Mouse (Mus musculus) MEL (cell line): ENCODE data around the gene Ambra1. TPM values are rescaled to one million over a fixed set of nuclear protein-coding genes. Genes with fewer than 3 reads are reported as not detected.

Experiments used
- DNase-seq: peaks from one replicate; pipeline ENCODE4 v3.0.0; 2011; ENCODE audit warnings: low read depth, low spot score
- H3K27ac ChIP-seq: 2 replicates; pipeline ENCODE4 v1.5.1; 2012; ENCODE audit warnings: low read depth, mild to moderate bottlenecking, control low read depth, low read length, moderate library complexity; ENCODE audit not compliant: control insufficient read depth
- H3K27me3 ChIP-seq, 2 experiments: fragments of 150-350 bp in 1 of 2; sonication (generic) in 1 of 2; 2 replicates each; pipeline ENCODE4 v1.6.1; 2012; ENCODE audit warnings: low read length in 2 of 2, mild to moderate bottlenecking in 2 of 2, improper control_type of control experiment in 1 of 2, moderate library complexity in 1 of 2; ENCODE audit not compliant: insufficient read depth in 2 of 2, control insufficient read depth in 1 of 2
- H3K36me3 ChIP-seq, 2 experiments: 2 replicates each; pipeline ENCODE4 v1.6.1; 2012 to 2014; ENCODE audit warnings: low read length in 2 of 2, improper control_type of control experiment in 1 of 2, inconsistent platforms in 1 of 2, mild to moderate bottlenecking in 1 of 2; ENCODE audit not compliant: insufficient read depth in 2 of 2, control insufficient read depth in 1 of 2
- H3K4me1 ChIP-seq, 2 experiments: fragments of 150-350 bp in 1 of 2; sonication (generic) in 1 of 2; 2 replicates each; pipeline ENCODE4 v1.6.1; 2012; ENCODE audit warnings: low read length in 2 of 2, improper control_type of control experiment in 1 of 2, mild to moderate bottlenecking in 1 of 2; ENCODE audit not compliant: insufficient read depth in 2 of 2, control insufficient read depth in 1 of 2
- H3K4me3 ChIP-seq, 2 experiments: fragments of 150-350 bp in 1 of 2; sonication (generic) in 1 of 2; 2 replicates each; pipeline ENCODE4 v1.5.1; 2012; ENCODE audit warnings: low read depth in 2 of 2, low read length in 2 of 2, mild to moderate bottlenecking in 2 of 2, moderate library complexity in 2 of 2, control low read depth in 1 of 2, improper control_type of control experiment in 1 of 2; ENCODE audit not compliant: control insufficient read depth in 1 of 2, insufficient read depth in 1 of 2
- H3K79me2 ChIP-seq: 2 replicates; pipeline ENCODE4 v1.6.1; 2012; ENCODE audit warnings: mild to moderate bottlenecking, low read length, moderate library complexity; ENCODE audit not compliant: control insufficient read depth, poor library complexity, insufficient read depth
- H3K9ac ChIP-seq: 2 replicates; pipeline ENCODE4 v1.6.1; 2012; ENCODE audit warnings: low read depth, mild to moderate bottlenecking, control low read depth, low read length, moderate library complexity; ENCODE audit not compliant: control insufficient read depth, poor library complexity, severe bottlenecking
- H3K9me3 ChIP-seq: fragments of 150-350 bp; sonication (generic); replicated peaks from 2 replicates; pipeline ENCODE4 v1.6.1; 2012; ENCODE audit warnings: mild to moderate bottlenecking, low read length, improper control_type of control experiment, moderate library complexity; ENCODE audit not compliant: insufficient read depth
- ELF1 ChIP-seq: IDR thresholded peaks from 2 replicates; pipeline ENCODE4 v1.6.1; 2014; ENCODE audit warnings: low read depth, mild to moderate bottlenecking, inconsistent platforms, low read length, improper control_type of control experiment, moderate library complexity
- EP300 ChIP-seq, 2 experiments: IDR thresholded peaks; 2 replicates each; pipeline ENCODE4 v1.6.1; 2011; ENCODE audit warnings: improper control_type of control experiment in 2 of 2, low read length in 2 of 2, low read depth in 1 of 2, mild to moderate bottlenecking in 1 of 2
- ETS1 ChIP-seq: IDR thresholded peaks from 2 replicates; pipeline ENCODE4 v1.6.1; 2012; ENCODE audit warnings: low read depth, mild to moderate bottlenecking, inconsistent platforms, low read length, improper control_type of control experiment, moderate library complexity
- GATA1 ChIP-seq: IDR thresholded peaks from 2 replicates; pipeline ENCODE4 v1.6.1; 2011; ENCODE audit warnings: low read depth, low read length, improper control_type of control experiment
- HCFC1 ChIP-seq: IDR thresholded peaks from 2 replicates; pipeline ENCODE4 v1.6.1; 2012; ENCODE audit warnings: low read depth, mild to moderate bottlenecking, inconsistent platforms, low read length, improper control_type of control experiment, moderate library complexity
- KAT2A ChIP-seq: conservative IDR thresholded peaks from 2 replicates; pipeline ENCODE4 v1.6.1; 2012; ENCODE audit warnings: low read depth, low read length, improper control_type of control experiment, inconsistent platforms
- MAX ChIP-seq: IDR thresholded peaks from 2 replicates; pipeline ENCODE4 v1.6.1; 2011; ENCODE audit warnings: low read length, improper control_type of control experiment
- MYC ChIP-seq: IDR thresholded peaks from 2 replicates; pipeline ENCODE4 v1.6.1; 2011; ENCODE audit warnings: low read depth, mild to moderate bottlenecking, low read length, improper control_type of control experiment, moderate library complexity
- NELFE ChIP-seq: IDR thresholded peaks from 2 replicates; pipeline ENCODE4 v1.6.1; 2011; ENCODE audit warnings: low read depth, low read length, improper control_type of control experiment
- NRF1 ChIP-seq: IDR thresholded peaks from 2 replicates; pipeline ENCODE4 v1.6.1; 2014; ENCODE audit warnings: low read depth, mild to moderate bottlenecking, inconsistent platforms, low read length, improper control_type of control experiment, moderate library complexity; ENCODE audit not compliant: poor library complexity, insufficient read depth, severe bottlenecking
- POLR2A ChIP-seq, 2 experiments: IDR thresholded peaks; 2 replicates each; pipeline ENCODE4 v1.6.1; 2011 to 2012; ENCODE audit warnings: low read length in 2 of 2, mild to moderate bottlenecking in 2 of 2, control low read depth in 1 of 2, improper control_type of control experiment in 1 of 2, low read depth in 1 of 2, moderate library complexity in 1 of 2; ENCODE audit not compliant: control insufficient read depth in 1 of 2, insufficient read depth in 1 of 2, poor library complexity in 1 of 2
- POLR2AphosphoS5 ChIP-seq: IDR thresholded peaks from 2 replicates; pipeline ENCODE4 v1.6.1; 2012; ENCODE audit warnings: low read depth, borderline replicate concordance, mild to moderate bottlenecking, inconsistent platforms, low read length, moderate library complexity, mixed read lengths
- RCOR1 ChIP-seq: IDR thresholded peaks from 2 replicates; pipeline ENCODE4 v1.6.1; 2012; ENCODE audit warnings: low read depth, mild to moderate bottlenecking, inconsistent platforms, low read length, improper control_type of control experiment
- TAL1 ChIP-seq: IDR thresholded peaks from 2 replicates; pipeline ENCODE4 v1.6.1; 2012; ENCODE audit warnings: mild to moderate bottlenecking, inconsistent platforms, low read length, moderate library complexity, mixed read lengths
- TBP ChIP-seq: IDR thresholded peaks from 2 replicates; pipeline ENCODE4 v1.8.0; 2011; ENCODE audit warnings: low read depth, low read length, improper control_type of control experiment
- TCF12 ChIP-seq: IDR thresholded peaks from 2 replicates; pipeline ENCODE4 v1.6.1; 2014; ENCODE audit warnings: low read depth, mild to moderate bottlenecking, inconsistent platforms, low read length, improper control_type of control experiment, moderate library complexity
- UBTF ChIP-seq: IDR thresholded peaks from 2 replicates; pipeline ENCODE4 v1.6.1; 2012; ENCODE audit warnings: low read depth, mild to moderate bottlenecking, inconsistent platforms, low read length, improper control_type of control experiment, moderate library complexity, borderline replicate concordance; ENCODE audit not compliant: insufficient read depth
- USF2 ChIP-seq, 2 experiments: IDR thresholded peaks; 2 replicates each; pipeline ENCODE4 v1.6.1; 2011 to 2012; ENCODE audit warnings: improper control_type of control experiment in 2 of 2, low read length in 2 of 2, borderline replicate concordance in 1 of 2, inconsistent platforms in 1 of 2, low read depth in 1 of 2, mild to moderate bottlenecking in 1 of 2; ENCODE audit not compliant: insufficient read depth in 1 of 2
- ZC3H11A ChIP-seq: IDR thresholded peaks from 2 replicates; pipeline ENCODE4 v1.6.1; 2012; ENCODE audit warnings: low read depth, mild to moderate bottlenecking, inconsistent platforms, low read length, improper control_type of control experiment
- ZNF384 ChIP-seq: IDR thresholded peaks from 2 replicates; pipeline ENCODE4 v1.6.1; 2012; ENCODE audit warnings: low read depth, mild to moderate bottlenecking, inconsistent platforms, low read length, improper control_type of control experiment
- polyA plus RNA-seq, 2 experiments: library from polyadenylated mRNA; stranded (reverse) in 1 of 2; unstranded in 1 of 2; fragments of >175 nt in 1 of 2; fragments of >200 nt in 1 of 2; gene quantifications; 2 replicates each; pipeline versions ENCODE4 v1.2.1 to v1.2.4; 2012; ENCODE audit warnings: low replicate concordance in 2 of 2, low read depth in 1 of 2; ENCODE audit not compliant: insufficient read length in 2 of 2, insufficient read depth in 1 of 2, missing spikeins in 1 of 2
- total RNA-seq: library from RNA; depleted of rRNA; stranded (reverse); fragments of 300-350 nt; gene quantifications from 2 replicates; pipeline ENCODE4 v1.2.3, GENCODE M21; 2012

Gene Ambra1
- total and polyA plus RNA-seq, 3 experiments, result 14.6 to 24.7 TPM; not detected in 1

DNA sequence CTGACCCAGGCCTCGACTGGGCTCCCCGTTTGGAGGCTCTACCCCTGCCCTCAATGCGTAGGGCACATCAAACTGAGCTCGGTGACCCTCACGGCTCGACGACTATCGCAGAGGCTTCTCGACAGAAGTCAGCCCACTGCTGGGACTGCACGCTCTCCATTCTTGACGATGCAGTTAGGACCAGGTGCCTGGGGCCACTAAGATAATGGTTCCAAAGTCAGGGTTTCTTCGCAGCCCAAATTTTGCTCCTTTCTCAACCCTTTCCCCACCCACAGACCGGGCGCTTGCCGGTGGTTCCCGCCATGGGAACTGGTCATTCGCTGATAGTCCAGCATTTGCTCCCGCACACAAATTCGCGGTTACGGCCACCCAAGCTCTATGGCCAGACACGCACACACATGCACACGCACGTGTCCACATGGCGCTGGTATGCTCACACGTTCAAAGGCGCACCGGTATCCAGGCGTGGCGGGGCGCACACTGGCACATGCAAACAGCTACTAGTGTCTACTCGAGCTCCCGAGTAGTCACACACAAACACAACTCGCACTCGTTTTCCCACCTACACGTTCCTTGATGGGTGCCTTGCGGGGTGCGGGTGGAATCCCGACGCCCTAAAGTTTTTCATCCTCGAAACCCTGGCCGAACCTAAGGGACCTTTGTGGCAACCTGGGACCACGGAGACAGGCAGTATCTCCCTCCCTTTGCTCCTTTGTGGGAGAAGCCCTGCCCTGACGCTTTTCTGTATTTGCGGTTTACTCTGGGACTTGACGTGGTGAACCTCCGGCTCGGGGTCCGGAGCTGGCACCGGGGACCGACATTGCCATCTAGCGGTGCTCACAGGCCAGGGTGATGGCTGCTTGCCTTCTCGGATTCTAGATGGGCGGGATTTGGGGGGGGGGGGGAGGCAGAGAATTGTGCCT lies 193.7 kb downstream of the Ambra1 start (continued):
- TF ChIP-seq POLR2AphosphoS5 (no peak), HCFC1 (no peak), NELFE (no peak), GATA1 (no peak), EP300 (IDR thresholded peaks at IDR 0.05; ENCODE audit: low read depth in 1 of 2, low read length in 2 of 2) (no peak), MYC (peak; percentile 70; the same call in 1 of the 2 replicates), KAT2A (no peak; the same call in 1 of the 2 replicates), UBTF (no peak), ELF1 (no peak), TAL1 (no peak)

DNA sequence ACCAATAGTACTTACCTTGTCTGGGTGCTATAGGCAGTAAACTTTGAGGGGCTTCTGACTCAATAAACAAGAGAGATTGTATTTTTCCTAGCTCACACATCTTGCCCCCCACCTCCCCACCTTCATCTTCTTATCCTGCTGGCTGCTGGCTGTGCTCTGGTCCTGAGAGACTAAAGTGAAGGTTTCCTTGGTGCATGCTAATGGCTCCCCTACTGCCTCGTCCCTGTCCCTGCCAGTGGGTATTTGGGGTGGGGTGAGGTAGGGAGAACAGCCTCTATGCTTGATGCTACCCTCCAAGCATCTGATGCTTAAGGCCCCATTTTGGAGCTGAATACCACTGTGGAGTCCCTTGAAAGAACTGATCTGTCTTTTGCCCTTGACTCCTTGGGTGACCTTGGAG lies 194.8 kb downstream of the Ambra1 start:
- peaks cover 0 to 5% of the 10 kb centered on the region in 2 experiments; a peak in 2 of 4 replicates for H3K36me3 ChIP-seq
- DNase-seq, result no peak
- H3K4me1 ChIP-seq, result peaks cover 3 to 21% of the 10 kb centered on the region in 2 experiments
- H3K27me3 ChIP-seq, result no peaks in the 10 kb centered on the region
- no peak overlapping the region for H3K9ac ChIP-seq
- peaks cover 34% of the 10 kb centered on the region for H3K79me2 ChIP-seq
- no peaks in the 10 kb centered on the region for H3K9me3 ChIP-seq
- no peak overlapping the region for H3K4me3 ChIP-seq
- TF ChIP-seq POLR2A (IDR thresholded peaks at IDR 0.05; ENCODE audit: control insufficient read depth in 1 of 2, insufficient read depth in 1 of 2, low read depth in 1 of 2, low read length in 2 of 2, poor library complexity in 1 of 2), result no peak
- TF ChIP-seq USF2 (IDR thresholded peaks at IDR 0.05; ENCODE audit: borderline replicate concordance in 1 of 2, insufficient read depth in 1 of 2, low read depth in 1 of 2, low read length in 2 of 2), result no peak
- no peak for TF ChIP-seq ETS1
- no peak for TF ChIP-seq TCF12
- TF ChIP-seq ZC3H11A, result no peak
- no peak for TF ChIP-seq ZNF384
- no peak for TF ChIP-seq POLR2AphosphoS5
- TF ChIP-seq NRF1, result no peak
- no peak for TF ChIP-seq MAX
- no peak for TF ChIP-seq RCOR1
- TF ChIP-seq TBP, result no peak
- H3K27ac ChIP-seq, result no peak overlapping the region
